Mouse (Mus musculus) kidney, adult 18-20 months (tissue): Measurements from ENCODE around the gene Ppp1r1c.
A peak's percentile ranks its signal among the peaks of the same experiment; 100 is the strongest.

Source experiments
- DNase-seq: peaks from one replicate; pipeline ENCODE4 v3.0.0; 2021

The Ppp1r1c gene

DNA sequence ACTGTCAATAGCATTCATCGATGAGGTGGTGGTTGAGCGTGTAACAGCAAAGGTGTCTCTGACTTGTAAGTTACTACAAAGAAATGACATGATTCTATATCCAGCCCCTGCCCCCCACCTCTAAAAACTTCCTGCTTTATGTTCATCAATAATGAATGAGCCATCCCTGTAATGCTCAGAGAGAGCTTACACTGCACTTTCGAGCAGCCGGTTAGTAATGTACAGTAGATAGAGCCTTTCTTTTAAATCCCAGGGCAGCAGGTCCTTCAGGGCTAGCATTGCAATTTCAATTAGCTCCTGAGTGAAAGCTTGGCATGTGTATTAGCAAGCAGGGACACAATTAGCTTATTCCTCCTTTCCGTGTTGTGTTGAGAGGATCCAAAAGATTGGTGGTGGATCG lies at the start of gene Ppp1r1c:
Gene Ppp1r1c (plus strand): TSS at position 206 of the 400 bp plus-strand sequence.
- DNase-seq = no peak

GRCm38 (mm10) chr2:79660417-79661185 lies 47.0 kb upstream of the Ppp1r1c start:
- DNase-seq = no peak

DNA sequence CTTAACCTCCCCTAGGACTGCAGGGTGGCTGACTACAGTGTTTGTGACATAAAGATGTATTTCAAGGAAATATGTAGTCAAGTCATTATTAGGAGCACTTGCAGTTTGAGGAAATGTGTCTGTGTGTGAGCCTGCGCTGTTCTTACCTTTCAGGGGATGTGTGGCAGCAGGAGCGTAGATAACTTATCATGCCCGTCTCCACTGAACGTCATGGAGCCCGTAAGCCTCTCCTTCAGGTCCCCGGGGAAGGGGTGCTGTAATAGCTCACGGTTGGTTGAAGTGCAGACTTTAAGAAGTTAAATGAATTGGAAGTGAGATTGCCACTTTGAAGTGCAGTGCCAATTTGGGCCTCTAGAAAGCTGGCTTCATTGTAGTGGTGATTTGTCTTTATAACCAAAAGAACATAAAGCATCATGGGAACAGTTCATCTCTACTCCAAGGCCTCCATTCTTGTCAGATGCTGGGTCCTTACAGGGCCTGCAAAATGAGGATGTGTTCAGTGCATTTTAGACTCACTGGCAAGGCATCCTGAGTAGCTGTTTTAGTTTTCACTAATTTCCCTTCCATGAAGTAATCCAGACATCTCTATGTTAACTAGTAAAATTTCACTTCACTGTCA lies 46.0 kb upstream of the Ppp1r1c start:
- DNase-seq = no peak

DNA sequence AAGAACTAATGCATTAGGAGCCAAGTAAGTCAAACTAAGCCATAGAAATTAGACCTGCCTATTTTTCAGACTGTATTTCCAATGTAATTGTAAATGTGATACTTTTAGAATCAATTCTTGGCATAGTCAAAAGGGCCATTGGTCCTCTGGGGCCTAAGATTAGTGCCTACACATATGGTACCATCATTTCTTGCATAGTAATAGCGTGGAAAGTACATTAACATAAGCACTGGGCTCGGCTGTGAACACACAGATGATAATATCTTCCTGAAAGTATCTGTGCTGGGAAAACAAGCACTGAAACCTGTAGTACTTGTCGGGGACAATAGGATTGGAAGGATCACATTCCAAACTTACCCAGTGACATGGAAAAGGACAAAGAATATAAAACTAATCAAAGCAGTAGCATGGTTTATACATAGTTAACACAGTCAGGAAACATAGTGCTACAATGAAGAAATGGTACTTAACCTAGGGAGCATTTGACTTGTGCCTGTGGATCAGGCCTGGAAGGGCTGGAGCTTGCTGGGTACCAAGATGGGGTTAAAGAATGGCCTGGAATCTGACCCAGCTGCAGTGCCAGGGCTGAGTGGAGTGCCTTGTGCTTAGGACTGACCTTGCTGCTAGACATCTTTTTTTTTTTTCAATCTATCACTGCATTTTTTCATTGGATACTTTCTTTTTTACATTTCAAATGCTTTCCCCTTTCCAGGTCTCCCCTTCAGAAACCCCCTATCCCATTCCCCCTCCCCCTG lies 42.9 kb upstream of the Ppp1r1c start:
- DNase-seq = no peak

DNA sequence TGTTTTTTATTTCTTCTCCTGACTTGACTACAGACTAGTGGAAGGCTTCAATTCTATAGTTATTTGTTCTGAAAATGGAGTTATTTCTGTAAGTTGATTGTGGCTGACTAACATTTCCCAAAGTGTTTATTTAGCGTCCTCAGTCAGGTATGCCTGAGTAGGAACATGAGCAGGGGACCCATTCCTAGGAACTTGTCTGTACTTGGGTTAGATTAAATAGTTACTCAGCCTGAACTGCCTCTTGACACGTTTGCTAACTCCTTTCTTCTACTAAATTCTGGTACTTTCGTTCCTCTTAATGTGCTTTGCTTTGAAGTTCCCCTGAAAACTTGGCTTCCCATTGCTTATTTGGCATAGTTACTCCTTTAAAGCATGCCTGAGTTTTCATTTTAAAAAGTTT lies 42.1 kb upstream of the Ppp1r1c start:
- DNase-seq = no peak

DNA sequence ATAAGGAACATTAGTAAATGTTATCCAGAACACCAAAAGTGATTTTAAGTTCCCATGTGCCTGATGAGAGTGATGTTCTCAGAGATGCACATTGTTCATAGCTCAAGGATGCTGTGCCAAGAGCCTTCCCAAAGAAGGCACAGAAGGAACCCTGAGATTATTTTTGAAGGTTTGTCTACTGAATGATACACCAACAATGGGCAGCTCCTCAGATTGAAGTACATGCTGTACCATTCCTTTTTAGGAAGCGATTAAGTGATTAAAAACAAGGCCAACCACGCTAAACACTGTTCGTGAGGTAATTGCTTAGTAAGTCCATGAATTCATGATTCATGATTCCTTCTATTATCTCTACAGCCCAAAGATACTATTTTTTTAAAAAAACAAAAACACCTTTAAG lies 32.3 kb upstream of the Ppp1r1c start:
- no peak for DNase-seq

DNA sequence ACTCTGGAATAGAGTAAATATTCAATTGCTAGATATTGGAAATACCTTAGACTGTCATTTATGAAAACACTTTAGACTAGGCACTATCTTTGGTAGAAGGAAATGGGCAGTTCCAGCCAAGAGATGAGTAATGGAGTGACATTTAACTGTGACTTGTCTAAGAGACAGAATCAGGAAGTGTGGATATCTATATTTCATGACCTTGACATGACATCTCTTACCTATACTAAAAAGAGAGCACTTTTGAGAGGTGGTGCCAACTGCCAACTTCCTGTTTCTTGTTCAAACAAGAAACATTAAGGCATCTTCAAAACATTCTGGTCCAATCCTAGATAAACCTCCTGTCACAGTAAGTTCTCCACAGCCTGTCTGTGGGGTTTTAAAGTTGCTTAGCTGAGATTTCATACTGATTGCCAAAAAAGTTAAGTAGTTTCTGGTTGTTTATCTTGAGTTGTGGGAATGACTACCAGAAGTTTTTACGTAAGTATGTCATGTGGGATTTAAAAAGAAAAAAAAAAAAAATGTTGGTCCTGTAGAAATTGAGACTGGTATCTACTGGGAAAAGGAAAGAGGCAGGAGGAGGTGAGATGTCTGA lies 29.8 kb upstream of the Ppp1r1c start:
- DNase-seq = no peak

DNA sequence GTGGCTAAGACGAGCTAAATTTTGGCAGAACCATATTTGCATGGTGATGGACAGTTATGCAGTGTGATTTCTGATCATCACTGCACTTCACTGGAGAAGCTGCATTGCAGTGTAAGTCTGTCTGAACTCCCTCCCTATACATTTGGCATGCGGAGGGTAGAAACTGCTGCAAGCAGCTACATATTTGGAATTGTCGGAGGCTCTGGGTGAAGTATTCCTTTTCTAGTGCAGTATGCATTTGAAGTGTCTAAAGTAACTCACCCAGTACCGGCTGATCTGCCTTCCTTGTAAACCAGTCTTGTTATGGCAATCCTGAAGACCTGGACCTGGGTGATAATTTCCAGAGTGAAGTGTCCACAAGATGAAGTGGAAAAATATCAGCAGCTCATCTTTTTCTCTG lies 25.9 kb upstream of the Ppp1r1c start:
- DNase-seq = no peak

DNA sequence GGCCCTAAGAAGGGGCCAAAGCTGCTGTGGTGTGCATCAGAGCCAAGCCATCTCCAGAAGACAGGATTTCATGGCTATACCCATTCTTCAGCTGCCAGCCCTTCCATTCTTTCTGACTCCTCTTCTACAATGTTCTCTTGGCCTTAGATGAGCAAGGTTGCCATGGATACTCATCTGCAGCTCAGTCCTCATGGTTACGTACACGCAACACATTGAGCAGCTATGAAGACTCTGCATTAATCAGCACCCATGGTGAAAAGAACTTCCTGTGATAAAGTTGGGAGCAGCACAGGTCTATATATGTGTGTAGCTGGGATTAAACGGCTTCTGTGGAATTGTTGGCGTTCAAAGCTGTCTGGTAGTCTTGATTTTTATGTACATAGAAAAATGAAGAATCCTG lies 24.3 kb upstream of the Ppp1r1c start:
- DNase-seq = no peak

GRCm38 (mm10) chr2:79690838-79691237 lies 16.7 kb upstream of the Ppp1r1c start:
- DNase-seq = no peak

GRCm38 (mm10) chr2:79695190-79695589 lies 12.4 kb upstream of the Ppp1r1c start:
- no peak for DNase-seq

DNA sequence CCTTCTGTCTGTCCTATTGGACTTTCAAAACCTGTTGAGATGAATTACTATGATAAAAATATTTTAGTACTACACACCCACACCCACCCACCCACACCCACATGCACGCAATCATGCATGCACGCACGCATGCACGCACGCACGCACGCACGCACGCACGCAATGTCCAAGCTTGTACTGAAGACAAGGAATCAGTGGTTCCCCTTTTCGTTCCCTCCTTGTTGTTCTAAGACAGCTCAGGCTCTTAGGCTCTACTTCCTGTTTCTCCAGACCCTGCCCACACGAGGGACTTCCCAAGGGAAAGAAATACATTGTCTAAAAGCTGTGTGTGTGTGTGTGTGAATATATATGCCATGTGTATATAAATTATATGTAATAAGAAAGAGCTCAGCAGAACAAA lies 11.6 kb upstream of the Ppp1r1c start:
- no peak for DNase-seq

- DNase-seq = no peak
Measured at GRCm38 (mm10) chr2:79696478-79697230, 10.9 kb upstream of the Ppp1r1c start.

GRCm38 (mm10) chr2:79698166-79698565 lies 9.4 kb upstream of the Ppp1r1c start:
- no peak for DNase-seq

DNA sequence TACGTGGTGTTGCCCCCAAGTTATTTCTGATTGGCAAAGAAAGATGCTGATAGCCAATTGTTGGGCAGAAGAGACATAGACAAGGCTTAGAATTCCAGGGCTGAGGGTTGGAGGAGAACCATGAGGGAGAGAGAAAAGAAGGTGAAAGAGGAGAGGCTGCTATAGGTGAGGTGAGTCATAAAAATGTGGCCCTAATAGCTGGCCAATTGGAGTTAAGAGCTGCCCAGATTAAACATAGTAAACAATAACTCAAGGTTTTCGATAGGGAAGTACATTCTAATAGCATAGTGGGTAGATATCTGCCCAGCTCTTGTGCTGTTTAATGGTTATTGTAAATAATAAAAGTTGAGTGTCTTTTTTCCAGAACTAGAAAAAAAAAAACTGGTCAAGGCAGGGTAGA lies 2.8 kb upstream of the Ppp1r1c start:
- no peak for DNase-seq

DNA sequence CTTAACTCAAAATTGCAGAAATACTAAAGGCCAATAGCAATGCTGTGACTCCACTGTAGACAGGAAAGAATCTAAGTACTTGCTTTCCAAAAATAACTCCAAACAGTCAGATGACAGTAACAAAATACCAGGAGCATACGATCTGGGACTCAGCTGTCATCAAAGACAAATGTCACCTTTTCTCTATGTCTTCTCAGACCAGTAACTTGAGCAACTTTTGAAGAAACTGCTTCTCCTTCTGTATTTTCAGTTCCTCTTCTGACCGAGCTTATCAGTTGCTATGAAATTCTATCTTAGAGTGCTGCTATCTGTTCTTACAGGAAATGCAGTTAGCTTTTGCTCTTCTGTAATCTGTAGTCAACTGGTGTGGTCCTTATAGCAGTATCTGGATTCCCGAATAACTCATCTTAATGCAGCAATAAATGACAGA lies 6.1 kb downstream of the Ppp1r1c start:
- no peak for DNase-seq

- no peak for DNase-seq
Measured at GRCm38 (mm10) chr2:79714745-79715144, 7.2 kb downstream of the Ppp1r1c start.

- no peak for DNase-seq
Measured at GRCm38 (mm10) chr2:79715925-79716324, 8.3 kb downstream of the Ppp1r1c start.

DNA sequence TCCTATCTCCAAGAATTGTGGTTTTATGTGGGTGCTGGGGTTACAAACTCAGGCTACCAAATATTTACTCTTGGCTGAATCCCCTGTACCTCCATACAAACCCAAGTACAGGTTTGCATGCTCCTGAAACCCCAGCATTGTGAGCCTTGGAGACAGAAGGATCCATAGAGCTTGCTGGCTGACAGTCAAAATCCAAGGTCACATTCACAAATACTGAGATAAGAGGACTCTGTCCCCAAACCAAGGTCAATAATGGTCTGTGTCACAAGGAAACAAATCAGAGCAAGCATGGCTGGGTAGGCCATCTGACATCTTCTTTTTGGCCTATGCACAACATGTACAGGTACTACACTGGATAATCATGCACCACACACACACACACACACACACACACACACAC lies 10.3 kb downstream of the Ppp1r1c start:
- no peak for DNase-seq

DNA sequence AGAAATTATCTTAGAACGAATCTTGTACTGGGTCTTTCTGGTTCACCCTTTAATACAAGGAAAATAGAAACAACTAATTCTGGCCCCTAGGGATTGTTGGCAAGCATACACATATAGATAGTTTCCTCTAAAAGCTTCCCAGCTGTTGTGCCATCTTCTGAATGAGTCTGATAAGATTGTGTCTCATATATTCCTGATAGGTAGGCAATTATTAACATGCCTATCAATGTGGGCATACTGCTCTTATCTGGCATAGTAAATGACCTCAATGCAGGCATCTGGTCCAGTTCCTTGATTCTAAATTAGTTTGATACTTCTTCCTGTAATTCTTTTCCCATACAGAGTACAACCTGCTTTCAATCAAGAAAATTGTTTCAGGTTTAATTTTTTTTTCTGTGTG lies 14.8 kb downstream of the Ppp1r1c start:
- no peak for DNase-seq

DNA sequence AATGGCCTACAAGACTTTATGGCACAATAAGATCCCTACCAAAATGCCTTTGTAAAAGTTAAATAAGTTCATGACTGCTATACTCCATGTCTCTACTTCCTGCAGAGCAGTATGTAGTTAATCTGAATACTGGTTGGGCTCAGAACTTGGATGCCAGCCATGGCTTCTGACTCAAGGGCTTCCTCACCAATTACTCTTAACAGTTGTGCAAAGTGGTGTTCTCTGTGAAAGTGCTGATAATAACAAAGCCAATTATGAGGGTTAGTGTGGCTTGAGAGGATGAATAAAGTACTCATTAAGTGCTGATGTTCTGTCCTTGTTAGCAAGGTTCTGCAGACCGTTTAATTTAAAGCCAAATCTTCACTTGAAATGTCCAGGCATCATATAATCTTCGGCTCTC lies 31.4 kb downstream of the Ppp1r1c start:
- DNase-seq = peak; percentile 5

- DNase-seq = no peak
Measured at GRCm38 (mm10) chr2:79741966-79742365, 34.4 kb downstream of the Ppp1r1c start.

GRCm38 (mm10) chr2:79744164-79744563 lies 36.6 kb downstream of the Ppp1r1c start:
- DNase-seq = no peak
